Mouse (Mus musculus): ENCODE results near the gene Ascl3. TPM values are rescaled to one million over a fixed set of nuclear protein-coding genes. Genes with fewer than 3 reads are reported as not detected.

Gene Ascl3
- polyA plus RNA-seq (2015; fragmentation: Nextera tagmentation; extraction: Ambion mirVana) = 0.60 TPM in 1 of 2 replicates, not detected in the other

DNA sequence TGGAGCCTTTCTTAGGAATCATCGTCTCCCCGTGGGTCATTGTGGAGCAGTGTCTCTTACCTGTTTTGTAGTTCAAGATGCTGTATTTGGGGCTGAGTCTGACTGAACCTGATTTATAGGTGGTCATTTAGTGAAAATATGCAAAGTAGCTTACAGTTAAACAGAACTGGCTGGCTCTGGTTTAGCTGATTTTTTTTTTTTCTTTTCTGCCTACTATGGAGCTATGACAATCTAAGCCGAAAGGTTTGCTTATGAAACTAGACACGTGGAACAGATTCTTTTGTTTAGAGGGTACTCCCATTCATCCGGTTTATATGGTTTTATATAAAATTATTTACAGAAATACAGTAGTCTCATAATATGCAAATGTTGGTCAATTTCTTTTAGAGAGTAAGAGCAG, at the start of gene Ascl3:
Ascl3 (minus strand) TSS at position 101 of the 400 bp plus-strand sequence.
- H3K27me3 ChIP-seq (ENCODE audit: control insufficient read depth, insufficient read depth, low read depth, low read length) = no peaks in the 10 kb centered on the region
- peaks cover 14% of the 10 kb centered on the region for H3K4me1 ChIP-seq (replicated peaks; ENCODE audit: control insufficient read depth, insufficient read depth, low read length)
- no peaks in the 10 kb centered on the region for H3K9me3 ChIP-seq (ENCODE audit: control insufficient read depth, low read length)
- no peak for ATAC-seq (ENCODE audit: low read depth)
- H3K4me2 ChIP-seq (ENCODE audit: low read depth, low read length) = no peak within 1 kb of the TSS
- WGBS = 84% methylated on average over 5 of the region's 5 CpGs
- H3K4me3 ChIP-seq (ENCODE audit: low read length) = no peak within 1 kb of the TSS
- H3K36me3 ChIP-seq (ENCODE audit: control insufficient read depth, insufficient read depth, low read length) = 0 out of 2 replicates have a peak, but pooled peaks cover under 1% of the 10 kb centered on the region
- H3K27ac ChIP-seq (ENCODE audit: low read length) = no peak within 1 kb of the TSS
- no peak within 1 kb of the TSS for H3K9ac ChIP-seq (ENCODE audit: low read length)

DNA sequence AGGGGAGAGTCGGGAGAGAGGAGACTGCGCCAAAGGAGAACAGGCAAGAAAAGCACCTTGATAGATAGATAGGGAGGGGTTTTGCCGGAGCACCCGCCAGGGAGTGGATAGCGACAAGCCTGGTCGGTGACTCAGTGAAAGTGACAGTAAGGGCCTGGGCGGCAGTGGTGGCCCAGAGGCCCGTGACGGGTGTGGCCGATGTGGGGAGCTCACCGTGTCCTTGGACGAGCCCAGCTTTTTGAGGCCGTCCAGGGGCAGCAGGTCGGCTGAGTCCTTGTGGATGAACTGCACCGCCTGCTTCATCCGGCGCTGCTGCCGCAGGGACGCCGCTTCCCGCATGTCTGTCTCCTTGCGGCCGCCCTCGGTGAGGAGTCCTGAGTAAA, 49.6 kb upstream of the Ascl3 start:
- Histone ChIP-seq H3K36me3 (ENCODE audit: control insufficient read depth, insufficient read depth, low read length) (no peaks in the 10 kb centered on the region), H3K9me3 (ENCODE audit: control insufficient read depth, low read length) (no peaks in the 10 kb centered on the region), H3K4me1 (replicated peaks; ENCODE audit: control insufficient read depth, insufficient read depth, low read length) (peaks cover 9% of the 10 kb centered on the region; the same call in 1 of the 2 replicates), H3K27ac (ENCODE audit: low read length) (no peak overlapping the region), H3K27me3 (ENCODE audit: control insufficient read depth, insufficient read depth, low read depth, low read length) (peaks cover 45% of the 10 kb centered on the region), H3K4me2 (ENCODE audit: low read depth, low read length) (peak overlapping the region; percentile 97), H3K9ac (ENCODE audit: low read length) (peak overlapping the region; percentile 54), H3K4me3 (ENCODE audit: low read length) (peak overlapping the region; percentile 55)
- ATAC-seq (ENCODE audit: low read depth) = peak; percentile 66
- under 1% methylated on average over 24 of the region's 24 CpGs for WGBS

DNA sequence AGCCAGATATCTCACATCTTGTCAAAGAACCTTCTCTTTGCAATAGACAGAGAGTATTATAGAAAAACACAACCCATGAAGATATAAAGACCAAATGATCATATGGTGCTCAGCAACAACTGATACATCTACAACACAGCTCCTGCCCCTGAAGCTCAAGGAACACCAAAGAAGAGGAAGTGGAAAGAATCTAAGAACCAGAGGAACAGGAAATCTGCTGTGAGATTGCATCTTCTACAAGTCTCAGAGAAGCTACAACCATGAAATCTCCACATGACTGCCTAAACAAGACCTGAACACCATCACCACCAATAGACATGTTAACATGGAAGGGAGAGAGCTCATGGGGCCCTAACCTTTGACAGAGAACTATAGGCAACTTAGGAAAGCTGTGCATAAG, 40.7 kb upstream of the Ascl3 start:
- Histone ChIP-seq H3K4me2 (ENCODE audit: low read depth, low read length) (no peak overlapping the region), H3K27ac (ENCODE audit: low read length) (no peak overlapping the region), H3K4me1 (replicated peaks; ENCODE audit: control insufficient read depth, insufficient read depth, low read length) (no peaks in the 10 kb centered on the region), H3K9me3 (ENCODE audit: control insufficient read depth, low read length) (no peaks in the 10 kb centered on the region), H3K9ac (ENCODE audit: low read length) (no peak overlapping the region), H3K27me3 (ENCODE audit: control insufficient read depth, insufficient read depth, low read depth, low read length) (no peaks in the 10 kb centered on the region), H3K4me3 (ENCODE audit: low read length) (no peak overlapping the region), H3K36me3 (ENCODE audit: control insufficient read depth, insufficient read depth, low read length) (no peaks in the 10 kb centered on the region)
- no peak for ATAC-seq (ENCODE audit: low read depth)

DNA sequence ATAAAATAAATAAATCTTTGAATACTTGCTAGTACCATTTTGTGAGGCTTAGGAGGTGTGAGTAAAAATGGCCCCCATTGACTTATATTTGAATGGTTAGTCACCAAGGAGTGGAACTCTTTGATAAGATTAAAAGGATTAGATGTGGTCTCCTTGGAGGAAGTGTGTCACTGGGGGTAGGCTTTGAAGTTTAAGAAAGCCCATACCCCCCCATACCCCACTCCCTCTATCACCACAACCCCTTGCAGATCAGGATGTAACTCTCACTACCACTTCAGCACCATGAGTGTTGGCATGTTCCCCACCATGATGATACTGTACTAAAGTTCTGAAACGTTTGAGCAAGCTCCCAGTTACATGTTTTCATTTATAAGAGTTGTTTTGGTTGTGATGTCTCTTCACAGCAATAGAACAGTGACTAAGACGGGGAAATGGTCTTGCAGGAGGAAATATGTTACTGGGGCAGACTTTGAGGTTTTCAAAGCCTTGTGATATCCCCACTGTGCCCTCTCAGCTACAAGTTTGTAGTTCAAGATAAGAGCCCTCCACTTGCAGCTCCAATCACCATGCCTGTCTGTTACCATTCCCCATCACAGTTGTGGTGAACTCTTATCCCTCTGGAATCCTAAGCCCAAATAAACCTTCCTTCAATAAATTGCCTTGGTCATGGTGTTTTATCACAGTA, 37.3 kb upstream of the Ascl3 start:
- Histone ChIP-seq H3K27me3 (ENCODE audit: control insufficient read depth, insufficient read depth, low read depth, low read length) (no peaks in the 10 kb centered on the region), H3K9me3 (ENCODE audit: control insufficient read depth, low read length) (no peaks in the 10 kb centered on the region), H3K4me3 (ENCODE audit: low read length) (no peak overlapping the region), H3K4me1 (replicated peaks; ENCODE audit: control insufficient read depth, insufficient read depth, low read length) (no peaks in the 10 kb centered on the region), H3K9ac (ENCODE audit: low read length) (no peak overlapping the region), H3K36me3 (ENCODE audit: control insufficient read depth, insufficient read depth, low read length) (no peaks in the 10 kb centered on the region), H3K27ac (ENCODE audit: low read length) (no peak overlapping the region), H3K4me2 (ENCODE audit: low read depth, low read length) (no peak overlapping the region)
- 26% methylated on average over 2 of the region's 2 CpGs for WGBS
- ATAC-seq (ENCODE audit: low read depth) = no peak

DNA sequence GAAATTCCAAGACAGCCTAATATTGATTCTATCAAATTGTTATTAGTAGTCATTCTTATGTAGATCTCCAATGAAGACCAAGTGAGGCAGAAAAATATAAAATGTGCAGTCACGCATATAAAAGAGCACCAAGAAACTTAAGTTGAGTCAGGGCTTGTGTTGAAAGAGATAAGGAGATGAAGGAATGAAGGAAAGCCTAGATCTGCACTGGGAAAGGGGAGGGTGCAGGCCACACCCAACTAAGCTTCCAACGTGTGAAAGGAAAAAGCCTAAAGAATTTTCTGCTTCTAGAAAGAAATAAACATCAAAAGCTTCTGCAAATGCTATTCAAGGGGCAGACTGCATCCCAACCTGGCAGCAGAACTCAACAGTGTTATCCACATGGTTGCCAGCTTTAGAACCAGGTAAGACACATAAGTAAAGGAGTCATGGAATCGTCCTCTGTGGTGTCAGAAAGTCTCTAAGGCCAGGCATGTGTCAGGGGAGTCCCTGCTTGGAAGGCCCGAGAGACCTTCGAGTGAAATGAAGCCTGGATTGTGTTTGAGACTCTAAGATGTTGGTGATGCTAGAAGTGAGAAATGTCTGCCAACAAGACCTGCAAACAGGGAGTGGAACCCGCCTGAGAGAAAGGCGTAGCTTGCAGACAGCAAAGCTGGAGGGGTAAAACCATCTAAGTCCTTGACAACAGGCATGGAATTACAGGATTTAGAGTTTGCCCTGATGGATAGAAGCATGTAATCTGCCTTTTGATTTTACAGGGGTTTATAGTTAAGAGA, 36.2 kb upstream of the Ascl3 start:
- Histone ChIP-seq H3K9ac (ENCODE audit: low read length) (no peak overlapping the region), H3K9me3 (ENCODE audit: control insufficient read depth, low read length) (no peaks in the 10 kb centered on the region), H3K27ac (ENCODE audit: low read length) (no peak overlapping the region), H3K4me2 (ENCODE audit: low read depth, low read length) (no peak overlapping the region), H3K4me3 (ENCODE audit: low read length) (no peak overlapping the region), H3K27me3 (ENCODE audit: control insufficient read depth, insufficient read depth, low read depth, low read length) (no peaks in the 10 kb centered on the region), H3K36me3 (ENCODE audit: control insufficient read depth, insufficient read depth, low read length) (no peaks in the 10 kb centered on the region), H3K4me1 (replicated peaks; ENCODE audit: control insufficient read depth, insufficient read depth, low read length) (no peaks in the 10 kb centered on the region)
- 74% methylated on average over 7 of the region's 7 CpGs for WGBS
- ATAC-seq (ENCODE audit: low read depth) = no peak

DNA sequence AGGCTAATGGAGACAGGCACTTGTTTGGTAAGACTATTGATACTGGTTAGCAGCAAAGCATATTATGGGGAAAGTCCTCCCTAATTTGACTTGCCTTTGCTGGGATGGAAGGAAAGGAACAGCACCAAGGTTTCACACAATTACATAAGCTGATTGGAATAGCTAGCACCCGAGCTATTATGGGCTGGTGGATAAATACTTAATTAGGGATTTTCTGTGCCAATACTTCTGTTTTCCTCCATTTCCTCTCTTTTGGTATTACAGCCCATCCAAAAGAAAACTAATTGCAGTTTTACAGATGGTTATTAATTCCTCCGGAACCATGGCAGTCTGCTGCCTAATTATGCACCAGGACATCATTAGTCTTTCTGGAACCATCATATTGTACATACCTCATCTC, 32.5 kb upstream of the Ascl3 start:
- H3K9me3 ChIP-seq (ENCODE audit: control insufficient read depth, low read length) = no peaks in the 10 kb centered on the region
- no peak overlapping the region for H3K4me2 ChIP-seq (ENCODE audit: low read depth, low read length)
- 67% methylated on average over 2 of the region's 2 CpGs for WGBS
- no peaks in the 10 kb centered on the region for H3K4me1 ChIP-seq (replicated peaks; ENCODE audit: control insufficient read depth, insufficient read depth, low read length)
- no peaks in the 10 kb centered on the region for H3K36me3 ChIP-seq (ENCODE audit: control insufficient read depth, insufficient read depth, low read length)
- no peaks in the 10 kb centered on the region for H3K27me3 ChIP-seq (ENCODE audit: control insufficient read depth, insufficient read depth, low read depth, low read length)
- no peak overlapping the region for H3K4me3 ChIP-seq (ENCODE audit: low read length)
- no peak overlapping the region for H3K27ac ChIP-seq (ENCODE audit: low read length)
- ATAC-seq (ENCODE audit: low read depth) = no peak
- H3K9ac ChIP-seq (ENCODE audit: low read length) = no peak overlapping the region

DNA sequence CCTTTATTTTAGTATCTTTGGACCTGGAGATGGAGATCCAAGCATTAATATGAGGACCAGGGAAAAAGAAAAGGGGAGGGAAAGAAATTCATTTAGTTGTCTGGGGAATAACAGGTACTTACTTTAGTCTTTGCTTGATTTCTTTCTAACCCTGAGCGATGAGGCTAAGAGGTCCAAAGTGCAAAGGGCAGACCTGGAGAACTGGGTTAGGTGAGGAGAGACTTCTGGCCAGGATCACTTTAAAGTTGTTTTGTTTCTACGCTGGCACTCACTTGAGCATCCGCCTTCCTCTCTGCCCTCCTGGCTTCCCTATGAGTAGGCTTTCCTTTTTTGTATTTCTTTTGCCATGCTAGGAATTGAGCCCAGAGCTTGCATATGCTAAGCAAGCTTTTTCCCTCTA, 24.8 kb upstream of the Ascl3 start:
- Histone ChIP-seq H3K4me2 (ENCODE audit: low read depth, low read length) (no peak overlapping the region), H3K27me3 (ENCODE audit: control insufficient read depth, insufficient read depth, low read depth, low read length) (no peaks in the 10 kb centered on the region), H3K9me3 (ENCODE audit: control insufficient read depth, low read length) (no peaks in the 10 kb centered on the region), H3K4me1 (replicated peaks; ENCODE audit: control insufficient read depth, insufficient read depth, low read length) (peaks cover 8% of the 10 kb centered on the region; the same call in 1 of the 2 replicates), H3K36me3 (ENCODE audit: control insufficient read depth, insufficient read depth, low read length) (no peaks in the 10 kb centered on the region), H3K9ac (ENCODE audit: low read length) (no peak overlapping the region), H3K4me3 (ENCODE audit: low read length) (no peak overlapping the region), H3K27ac (ENCODE audit: low read length) (no peak overlapping the region)
- WGBS = 91% methylated on average over 3 of the region's 3 CpGs
- ATAC-seq (ENCODE audit: low read depth) = no peak

DNA sequence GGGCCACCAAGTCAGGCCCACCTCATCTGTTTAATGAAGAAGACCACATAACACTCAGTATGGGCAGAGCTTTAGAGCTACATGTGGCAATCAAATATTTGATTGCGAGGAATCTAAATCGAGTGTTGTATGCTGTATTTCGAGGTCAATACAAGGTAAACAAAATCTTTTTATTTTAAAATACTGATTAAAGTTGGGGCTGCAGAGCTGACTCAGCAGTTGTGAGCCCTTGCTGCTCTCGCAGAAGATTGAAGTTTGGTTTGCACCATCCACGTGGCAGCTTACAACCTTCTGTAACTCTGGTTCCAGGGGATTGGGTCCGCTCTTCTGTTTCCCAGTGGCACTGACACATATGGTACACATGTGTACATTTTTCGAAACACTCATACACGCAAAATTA, 22.5 kb upstream of the Ascl3 start:
- 89% methylated on average over 8 of the region's 8 CpGs for WGBS
- no peak for ATAC-seq (ENCODE audit: low read depth)
- Histone ChIP-seq H3K9ac (ENCODE audit: low read length) (no peak overlapping the region), H3K27me3 (ENCODE audit: control insufficient read depth, insufficient read depth, low read depth, low read length) (no peaks in the 10 kb centered on the region), H3K4me3 (ENCODE audit: low read length) (no peak overlapping the region), H3K4me2 (ENCODE audit: low read depth, low read length) (no peak overlapping the region), H3K36me3 (ENCODE audit: control insufficient read depth, insufficient read depth, low read length) (no peaks in the 10 kb centered on the region), H3K9me3 (ENCODE audit: control insufficient read depth, low read length) (no peaks in the 10 kb centered on the region), H3K27ac (ENCODE audit: low read length) (no peak overlapping the region), H3K4me1 (replicated peaks; ENCODE audit: control insufficient read depth, insufficient read depth, low read length) (peaks cover 9% of the 10 kb centered on the region; the same call in 1 of the 2 replicates)

DNA sequence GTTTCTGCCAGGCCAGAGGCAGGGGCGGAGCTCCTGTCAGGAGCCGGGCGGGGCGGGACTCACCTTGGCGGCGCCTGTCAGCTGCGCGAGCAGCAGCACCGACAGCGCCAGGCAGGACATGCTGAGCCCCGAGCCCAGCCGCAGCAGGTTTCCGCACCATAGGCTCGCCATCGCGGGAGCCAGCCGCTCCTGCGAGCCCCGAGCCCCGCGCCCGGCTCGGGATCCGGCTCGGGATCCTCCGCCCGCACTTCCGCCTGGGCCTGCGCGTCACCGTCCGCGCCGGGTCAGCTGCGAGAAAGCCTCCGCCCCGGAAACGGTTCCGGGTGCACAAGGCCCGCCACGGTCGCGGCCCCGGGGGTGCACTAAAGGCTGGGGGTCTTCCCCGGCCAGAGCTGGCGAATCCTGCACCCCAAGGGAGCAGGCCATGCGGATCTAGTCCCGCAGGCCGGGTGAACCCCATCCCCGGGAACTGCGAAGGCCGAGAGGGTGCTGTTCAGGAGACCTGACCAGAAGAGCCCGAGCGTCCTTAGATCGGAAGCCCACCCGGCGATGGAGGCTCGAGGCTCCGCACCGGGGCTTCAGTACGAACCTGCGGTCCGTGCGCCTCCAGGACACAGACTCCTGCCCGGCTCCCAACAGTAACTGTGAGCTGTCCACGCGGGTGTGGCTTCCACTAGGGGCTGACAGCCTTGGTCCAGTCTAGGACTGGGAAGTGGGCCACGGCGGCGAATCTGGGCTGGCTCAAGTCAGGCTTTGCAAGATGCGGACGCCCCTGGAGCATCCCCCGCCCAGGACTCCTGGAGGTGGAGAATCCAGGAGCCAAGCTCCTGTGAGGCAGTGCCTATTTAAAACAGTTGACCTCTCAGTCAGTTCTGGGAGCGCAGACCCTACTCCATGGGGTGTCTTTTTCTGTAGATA, 20.7 kb upstream of the Ascl3 start, which contains the start of gene Tmem9b:
Tmem9b (minus strand) TSS at position 868 of the 918 bp plus-strand sequence.
- H3K9me3 ChIP-seq (ENCODE audit: control insufficient read depth, low read length) = no peaks in the 10 kb centered on the region
- H3K36me3 ChIP-seq (ENCODE audit: control insufficient read depth, insufficient read depth, low read length) = no peaks in the 10 kb centered on the region
- H3K4me2 ChIP-seq (ENCODE audit: low read depth, low read length) = peak within 1 kb of the TSS; percentile 85
- peaks cover 9% of the 10 kb centered on the region; the same call in 1 of the 2 replicates for H3K4me1 ChIP-seq (replicated peaks; ENCODE audit: control insufficient read depth, insufficient read depth, low read length)
- H3K27me3 ChIP-seq (ENCODE audit: control insufficient read depth, insufficient read depth, low read depth, low read length) = no peaks in the 10 kb centered on the region
- under 1% methylated on average over 72 of the region's 74 CpGs for WGBS
- H3K9ac ChIP-seq (ENCODE audit: low read length) = peak within 1 kb of the TSS; percentile 88
- peak; percentile 89 for ATAC-seq (ENCODE audit: low read depth)
- peak within 1 kb of the TSS; percentile 69 for H3K4me3 ChIP-seq (ENCODE audit: low read length)
- H3K27ac ChIP-seq (ENCODE audit: low read length) = peak within 1 kb of the TSS; percentile 88
